Mouse (Mus musculus) induced T-regulatory cell, adult 2 months (primary cell): Measurements from ENCODE around the gene Nfatc4.

Source experiments
- DNase-seq: peaks from one replicate; pipeline ENCODE4 v3.0.0-alpha.2; 2012; ENCODE audit warnings: low read depth

Nfatc4 gene

DNA sequence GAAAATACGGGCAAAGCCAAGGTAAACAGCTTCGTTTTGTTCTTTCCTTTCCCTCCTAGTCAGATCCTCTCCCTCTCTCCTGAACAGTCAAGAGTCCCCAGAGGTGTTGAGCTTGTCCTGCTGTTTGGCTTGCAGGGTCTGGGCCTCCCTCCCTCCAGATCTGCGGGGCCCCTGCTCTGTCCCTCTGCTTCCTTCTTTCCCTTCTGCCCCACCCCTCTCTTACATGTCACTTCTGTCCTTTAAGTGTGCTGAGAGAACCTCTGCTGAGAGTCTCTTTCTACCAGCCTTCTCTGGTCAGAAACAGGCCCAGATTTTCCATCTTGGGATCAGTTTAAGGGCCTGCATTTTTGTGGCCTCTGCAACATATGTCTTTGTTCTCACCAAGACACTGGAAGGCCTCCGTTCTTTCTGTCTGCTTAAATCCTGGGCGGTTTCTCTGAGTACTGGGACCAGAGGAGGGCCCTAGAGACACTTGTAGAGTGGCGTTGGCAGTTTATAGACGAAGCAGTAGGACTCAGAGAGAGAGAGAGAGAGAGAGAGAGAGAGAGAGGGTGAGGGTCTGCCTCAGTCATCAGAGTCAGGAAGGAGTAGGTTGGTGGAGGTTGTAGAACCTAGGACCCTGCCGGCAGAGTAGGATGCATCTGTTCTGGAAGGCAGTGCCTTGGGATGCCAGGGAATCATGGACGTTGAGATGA, 31.6 kb downstream of the Nfatc4 start:
- DNase-seq, result no peak

GRCm38 (mm10) chr14:55855101-55855561, 32.2 kb downstream of the Nfatc4 start:
- no peak for DNase-seq

DNA sequence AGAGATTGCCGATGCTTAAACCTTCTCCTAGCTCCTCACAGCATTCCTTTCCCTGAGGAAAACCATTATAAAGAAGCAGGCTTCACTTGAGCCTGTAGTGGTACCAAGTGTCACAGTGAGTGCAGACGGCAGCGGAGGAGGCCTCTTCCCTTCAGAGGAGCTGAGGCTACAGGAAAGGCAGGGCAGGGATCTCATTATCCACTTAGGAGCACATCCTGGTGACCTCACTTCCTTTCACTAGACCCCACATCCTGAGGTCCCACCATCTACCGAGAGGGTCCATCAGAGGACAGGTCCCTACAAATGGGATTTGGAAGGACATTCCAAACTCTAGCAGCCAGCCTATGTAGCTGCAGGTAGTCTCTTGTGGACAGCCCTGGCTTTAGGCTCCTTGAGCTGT, 34.6 kb downstream of the Nfatc4 start:
- DNase-seq, result no peak

DNA sequence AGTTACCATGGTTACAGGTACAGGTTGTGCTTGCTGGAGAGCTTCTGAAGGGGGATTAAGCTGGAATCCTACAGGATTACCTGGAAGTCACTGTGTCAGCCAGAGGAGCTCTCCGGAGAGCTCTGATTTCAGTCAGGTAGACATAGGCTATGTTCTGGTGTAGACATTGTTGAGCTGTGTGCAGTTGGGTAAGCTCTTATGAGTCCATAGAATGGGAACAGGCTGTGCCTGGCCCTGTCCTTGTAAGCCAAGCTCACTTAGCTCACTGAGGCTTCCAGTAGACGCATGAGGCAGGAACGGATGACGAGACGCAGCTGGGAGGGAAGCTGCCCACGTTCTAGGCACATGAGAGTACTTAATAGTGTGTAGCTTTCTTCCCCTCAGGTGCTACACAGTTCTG, 39.2 kb downstream of the Nfatc4 start:
- DNase-seq, result no peak

DNA sequence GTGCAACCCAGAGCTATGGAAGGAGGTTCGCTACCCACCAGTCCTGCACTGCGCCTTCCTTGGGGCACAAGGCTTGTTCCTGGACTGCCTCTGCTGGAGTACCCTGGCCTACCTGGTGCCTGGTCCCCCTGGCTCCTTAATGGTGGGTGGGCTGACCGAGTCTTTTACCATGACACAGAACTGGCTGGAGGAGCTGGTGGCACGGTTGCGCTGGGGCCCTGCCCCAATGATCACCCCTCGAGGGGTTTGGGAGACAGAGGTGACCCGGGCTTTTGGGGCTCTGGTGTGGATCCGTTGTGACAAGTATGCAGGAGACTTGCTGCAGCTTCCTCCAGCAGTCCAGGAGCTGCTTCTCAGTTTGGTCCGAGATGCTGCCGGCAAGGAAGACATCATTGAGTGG, 40.0 kb downstream of the Nfatc4 start:
- DNase-seq, result no peak

GRCm38 (mm10) chr14:55863773-55864172, 40.8 kb downstream of the Nfatc4 start:
- DNase-seq, result peak; percentile 82

DNA sequence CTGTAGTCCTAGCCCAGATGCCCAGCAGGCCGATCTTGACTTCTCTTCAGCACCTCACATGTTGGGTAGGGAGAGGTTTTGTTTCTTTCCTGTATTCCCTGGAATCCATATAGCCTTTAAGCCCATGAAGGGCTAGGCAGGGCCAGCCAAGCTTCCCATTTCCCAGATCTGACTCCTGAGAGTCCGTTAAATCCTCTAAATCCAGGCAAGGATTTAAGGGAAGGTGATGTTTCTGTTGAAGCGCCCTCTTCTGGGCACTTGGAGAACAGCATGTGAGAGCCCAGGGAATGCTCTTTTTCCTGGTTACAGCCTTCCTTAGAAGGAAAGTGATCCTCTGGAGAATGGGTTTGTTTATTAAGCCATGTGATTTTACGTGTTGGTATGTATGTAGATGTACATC, 44.0 kb downstream of the Nfatc4 start:
- DNase-seq, result peak; percentile 70

DNA sequence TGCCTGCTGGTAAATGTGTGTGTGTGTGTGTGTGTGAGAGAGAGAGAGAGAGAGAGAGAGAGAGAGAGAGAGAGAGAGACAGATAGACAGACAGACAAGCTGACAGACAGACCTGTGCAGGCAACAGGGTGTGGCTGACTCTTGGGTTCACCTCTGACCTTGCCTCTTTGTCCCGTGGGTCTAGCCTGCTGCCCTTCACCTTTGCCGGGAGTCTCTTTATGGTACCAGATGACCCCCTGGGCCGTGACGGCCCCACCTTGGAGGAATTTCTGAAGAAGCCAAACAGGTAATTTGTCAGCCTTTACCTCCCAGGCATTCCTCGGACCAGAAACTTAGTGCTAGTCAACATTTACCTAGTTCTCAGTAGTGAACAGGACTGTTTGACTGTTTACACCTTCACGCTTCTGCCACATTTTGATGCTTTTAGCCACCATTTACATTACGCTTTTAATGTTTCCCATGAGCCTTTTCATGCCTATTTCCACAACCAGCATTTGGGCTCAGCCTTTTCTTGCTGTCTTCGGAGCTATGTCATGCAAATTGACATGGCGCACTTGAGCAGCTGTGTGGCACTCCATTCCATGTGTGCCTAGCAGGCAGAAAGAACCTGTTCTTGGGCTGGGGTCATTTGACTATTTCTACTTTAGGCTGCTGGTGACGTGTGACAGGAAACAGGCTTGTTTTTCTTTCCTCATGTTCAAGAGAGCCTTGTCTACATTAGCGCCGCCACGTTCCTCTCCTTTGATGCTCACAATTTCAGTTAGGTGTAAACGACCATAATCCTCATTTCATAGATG, 45.5 kb downstream of the Nfatc4 start:
- DNase-seq, result no peak

- no peak for DNase-seq
These were observed 46.6 kb downstream of the Nfatc4 start for GRCm38 (mm10) chr14:55869538-55869937.

GRCm38 (mm10) chr14:55872039-55872438, 49.1 kb downstream of the Nfatc4 start:
- DNase-seq, result no peak

DNA sequence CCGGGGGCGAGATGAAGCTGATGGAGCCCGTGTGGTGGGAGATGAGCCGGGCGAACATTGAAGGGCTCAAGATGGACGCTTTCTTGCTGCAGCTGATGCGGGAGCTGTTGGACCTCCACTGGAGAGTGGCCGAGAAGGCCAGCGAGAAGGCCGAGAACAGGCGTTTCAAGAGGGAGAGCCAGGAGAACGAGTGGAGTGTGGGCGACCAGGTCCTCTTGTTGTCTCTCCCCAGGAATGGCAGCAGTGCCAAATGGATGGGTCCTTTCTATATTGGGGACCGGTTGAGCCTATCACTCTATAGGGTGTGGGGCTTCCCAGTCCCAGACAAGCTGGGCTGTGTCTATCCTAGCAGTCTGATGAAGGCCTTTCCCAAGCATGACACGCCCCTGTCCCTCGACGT, 49.6 kb downstream of the Nfatc4 start:
- DNase-seq, result no peak

- DNase-seq, result no peak
These were observed 50.3 kb downstream of the Nfatc4 start for GRCm38 (mm10) chr14:55873242-55873713.

DNA sequence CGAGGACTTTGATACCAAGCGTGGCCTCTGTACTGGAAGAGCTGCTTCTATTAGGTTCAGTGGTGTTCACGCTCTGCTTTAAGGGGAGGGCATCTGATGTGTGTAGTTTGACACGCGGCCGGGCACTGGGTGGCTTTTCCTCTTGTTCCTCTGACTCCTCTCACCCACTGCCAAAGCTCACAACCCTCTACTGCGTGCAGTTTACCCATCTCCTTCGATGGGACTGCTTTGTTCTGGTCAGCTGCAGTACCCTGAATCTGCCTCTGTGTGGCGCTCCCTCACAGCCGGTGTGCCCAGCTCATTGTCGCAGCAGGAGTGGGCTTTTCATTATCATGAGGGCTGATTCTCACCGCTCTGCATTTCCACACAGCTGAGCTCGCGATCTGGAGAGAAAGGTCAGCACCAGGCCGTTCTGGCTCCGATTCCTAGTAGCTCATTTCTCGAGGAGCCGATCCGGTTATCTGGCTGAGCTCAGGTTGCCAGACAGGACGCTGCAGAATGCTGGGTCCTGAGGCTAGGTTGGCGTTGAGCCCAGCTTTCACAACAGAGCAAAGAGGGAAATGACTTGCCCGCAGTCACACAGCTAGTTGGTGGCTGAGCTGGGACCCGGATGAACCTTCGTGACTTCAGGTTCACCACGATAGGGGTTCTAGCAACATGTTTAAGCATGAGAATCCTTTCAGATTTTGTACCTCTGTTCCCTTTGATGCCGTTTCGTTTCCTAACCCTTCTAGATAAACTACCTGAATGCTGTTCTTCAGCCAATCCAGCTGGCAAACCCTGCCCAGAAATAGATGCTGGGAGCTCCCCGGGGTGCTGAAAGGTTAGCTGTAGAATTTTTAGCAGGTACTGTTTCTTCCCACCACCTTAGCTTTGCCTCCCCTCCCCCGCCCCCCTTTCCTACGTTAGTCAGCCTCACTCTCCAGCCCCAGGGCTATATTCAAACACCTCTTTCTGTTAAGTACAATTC, 51.1 kb downstream of the Nfatc4 start:
- peak; percentile 84 for DNase-seq

DNA sequence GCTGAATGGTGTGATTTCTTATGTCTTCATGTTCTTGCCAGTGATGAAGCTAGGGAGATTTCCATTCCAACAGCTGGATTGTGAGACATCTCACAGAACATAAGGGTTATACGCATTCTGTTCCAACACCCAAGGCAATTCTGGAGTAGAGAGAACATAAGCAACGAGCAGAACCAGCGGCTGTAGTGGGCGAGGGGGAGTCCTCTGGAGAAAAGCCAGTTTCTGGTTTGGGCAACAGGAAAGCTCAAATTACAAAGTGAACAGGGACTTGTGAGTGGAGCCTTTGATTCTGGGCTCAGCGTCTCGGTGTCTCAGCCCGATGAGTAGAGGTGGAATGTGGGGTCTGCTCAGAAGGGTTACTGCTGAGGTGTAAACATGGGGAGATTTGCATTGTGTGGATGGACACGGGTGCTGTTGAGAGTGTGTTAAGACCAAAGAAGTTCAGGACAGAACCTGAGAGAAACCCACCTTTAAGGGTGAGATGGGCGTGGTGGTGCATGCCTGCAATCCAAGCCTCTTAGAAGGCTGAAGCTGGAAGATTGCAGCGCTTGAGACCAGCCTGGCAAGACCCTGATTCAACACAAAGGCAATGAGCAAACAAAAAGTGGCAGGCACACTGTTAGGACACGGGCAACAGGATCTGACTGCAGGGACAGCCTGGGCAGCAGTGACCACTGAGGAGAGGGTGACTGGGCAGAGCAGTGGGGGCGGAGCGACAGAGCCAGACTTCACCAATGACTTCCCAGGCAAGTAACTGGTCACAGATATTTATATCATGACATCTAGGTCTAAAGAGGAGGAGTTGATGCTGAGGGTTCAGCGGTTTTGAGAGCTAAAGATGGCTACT, 54.7 kb downstream of the Nfatc4 start:
- DNase-seq, result no peak

DNA sequence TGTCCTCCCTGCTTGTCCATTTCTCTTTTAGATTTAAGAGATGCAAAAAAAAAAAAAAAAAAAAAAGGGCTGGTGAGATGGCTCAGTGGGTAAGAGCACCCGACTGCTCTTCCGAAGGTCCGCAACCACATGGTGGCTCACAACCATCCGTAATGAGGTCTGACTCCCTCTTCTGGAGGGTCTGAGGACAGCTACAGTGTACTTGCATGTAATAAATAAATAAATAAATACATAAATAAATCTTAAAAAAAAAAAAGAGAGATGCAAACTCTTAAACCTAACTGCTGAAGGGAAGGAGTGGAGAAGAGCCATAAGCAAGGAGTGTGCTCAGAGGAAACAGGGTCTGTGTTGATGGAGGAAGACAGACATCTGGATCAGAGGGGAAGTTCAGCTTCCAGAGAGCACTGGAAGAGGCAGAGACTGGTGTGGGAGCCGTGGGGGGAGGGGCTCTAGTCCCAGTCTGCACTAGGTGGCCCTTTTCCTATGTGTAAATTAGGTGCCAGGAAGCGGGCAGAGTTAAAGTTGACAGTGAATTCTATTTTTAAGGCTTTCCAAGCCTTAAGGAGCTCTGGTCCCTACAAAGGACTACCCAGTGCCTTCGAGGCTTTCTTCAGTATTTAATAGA, 55.5 kb downstream of the Nfatc4 start:
- DNase-seq, result no peak

DNA sequence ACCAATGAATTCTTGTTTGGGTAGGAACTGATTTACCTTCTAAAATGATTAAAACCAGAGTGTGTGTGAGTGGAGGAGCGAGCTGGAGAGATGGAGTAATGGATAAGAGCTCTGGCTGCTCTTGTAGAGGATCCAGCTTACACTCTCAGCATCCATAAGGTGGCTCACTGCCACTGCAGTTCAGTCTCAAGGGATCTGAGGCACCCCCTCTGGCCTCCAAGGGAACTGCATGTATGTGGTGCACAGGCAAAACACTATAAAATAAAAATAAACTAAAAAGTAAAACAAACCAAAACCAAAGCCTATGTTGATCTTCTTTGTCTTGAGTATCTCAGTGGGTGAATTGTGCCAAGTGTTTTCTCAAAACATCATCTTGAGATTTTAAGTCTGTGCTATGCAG, 56.7 kb downstream of the Nfatc4 start:
- peak; percentile 89 for DNase-seq

DNA sequence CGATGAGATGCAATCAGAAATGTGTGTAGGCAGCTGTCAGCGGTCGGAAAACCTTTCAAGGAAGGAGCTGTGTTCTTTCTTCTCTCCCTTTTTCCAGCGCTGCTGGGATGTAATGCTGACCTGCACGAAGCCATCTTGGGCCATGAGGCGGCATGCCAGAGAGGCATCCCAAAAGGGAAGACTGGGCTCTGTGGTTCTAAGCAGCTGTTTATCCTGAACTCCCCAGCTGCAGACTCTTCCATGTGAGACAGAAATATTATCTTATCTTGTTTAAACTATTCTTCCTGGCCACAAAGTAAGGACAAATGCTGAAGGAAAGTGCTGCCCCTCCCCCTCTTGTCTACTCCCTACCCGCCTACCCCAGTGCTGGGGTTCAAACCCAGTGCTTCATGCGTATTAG, 58.0 kb downstream of the Nfatc4 start:
- no peak for DNase-seq

- peak; percentile 72 for DNase-seq
These were observed 59.3 kb downstream of the Nfatc4 start for GRCm38 (mm10) chr14:55882171-55882641.

- DNase-seq, result no peak
These were observed 60.3 kb downstream of the Nfatc4 start for GRCm38 (mm10) chr14:55883149-55883661.
